Mouse (Mus musculus) ES-E14 (cell line): ENCODE measurements at regions not wholly inside any gene's neighbourhood (a gene's known extent, or its start where the extent isn't known, plus 50 kb on each side); places are given as distances from the start of the nearest gene placed in this dataset.

ENCODE experiments used
- DNase-seq: peaks from one replicate; pipeline ENCODE4 v3.0.0-alpha.2; 2013; ENCODE audit warnings: low read depth, low spot score
- H3K27ac ChIP-seq: 2 replicates; pipeline ENCODE4 v1.5.1; 2012; ENCODE audit warnings: low read depth, mild to moderate bottlenecking, low read length, moderate library complexity, mixed read lengths; ENCODE audit not compliant: poor library complexity, insufficient read depth, severe bottlenecking
- H3K36me3 ChIP-seq: 2 replicates; pipeline ENCODE4 v1.6.1; 2012; ENCODE audit warnings: mild to moderate bottlenecking, low read length, moderate library complexity, mixed read lengths; ENCODE audit not compliant: control insufficient read depth, poor library complexity, insufficient read depth, severe bottlenecking
- H3K4me1 ChIP-seq, 2 experiments: fragments of 150-350 bp in 1 of 2; sonication (generic) in 1 of 2; 2 replicates each; pipeline ENCODE4 v1.6.1; 2012; ENCODE audit warnings: low read length in 2 of 2, mild to moderate bottlenecking in 1 of 2, mixed read lengths in 1 of 2; ENCODE audit not compliant: control insufficient read depth in 2 of 2, insufficient read depth in 2 of 2, poor library complexity in 1 of 2
- H3K4me3 ChIP-seq, 2 experiments: fragments of 150-350 bp in 1 of 2; sonication (generic) in 1 of 2; 2 replicates each; pipeline ENCODE4 v1.5.1; 2012; ENCODE audit warnings: low read length in 2 of 2, low read depth in 1 of 2, mild to moderate bottlenecking in 1 of 2, mixed read lengths in 1 of 2; ENCODE audit not compliant: insufficient read depth in 1 of 2, poor library complexity in 1 of 2, severe bottlenecking in 1 of 2
- H3K9ac ChIP-seq: 2 replicates; pipeline ENCODE4 v1.6.1; 2012; ENCODE audit warnings: low read depth, mild to moderate bottlenecking, low read length, mixed read lengths; ENCODE audit not compliant: poor library complexity, insufficient read depth, severe bottlenecking
- H3K9me3 ChIP-seq: fragments of 150-350 bp; sonication (generic); 2 replicates; pipeline ENCODE4 v1.6.1; 2012; ENCODE audit warnings: low read depth, mild to moderate bottlenecking, low read length; ENCODE audit not compliant: control insufficient read depth, insufficient read depth
- CHD2 ChIP-seq: IDR thresholded peaks from 2 replicates; pipeline ENCODE4 v1.6.1; 2014; ENCODE audit warnings: mild to moderate bottlenecking, low read depth, low read length, inconsistent platforms
- HCFC1 ChIP-seq: IDR thresholded peaks from 2 replicates; pipeline ENCODE4 v1.6.1; 2012; ENCODE audit warnings: low read length, inconsistent platforms, borderline replicate concordance; ENCODE audit not compliant: insufficient read depth
- MAFK ChIP-seq: IDR thresholded peaks from 2 replicates; pipeline ENCODE4 v1.6.1; 2014; ENCODE audit warnings: mild to moderate bottlenecking, low read depth, low read length, inconsistent platforms; ENCODE audit not compliant: insufficient read depth
- ZC3H11A ChIP-seq: IDR thresholded peaks from 2 replicates; pipeline ENCODE4 v1.6.1; 2012; ENCODE audit warnings: low read depth, mild to moderate bottlenecking, inconsistent platforms, low read length, borderline replicate concordance
- ZNF384 ChIP-seq: IDR thresholded peaks from 2 replicates; pipeline ENCODE4 v1.6.1; 2012; ENCODE audit warnings: low read depth, low read length, inconsistent platforms
- in situ Hi-C, 2 experiments: fragments of 600-800 bp; cut with MboI; formaldehyde crosslinking; loops; one replicate each; pipeline ENCODE4 v1.15.1; 2025; ENCODE audit warnings: low sequenced_read_pairs in 2 of 2, inconsistent platforms in 1 of 2; ENCODE audit not compliant: unreplicated experiment in 2 of 2

GRCm38 (mm10) chr3:37872329-37872728 lies 148.0 kb upstream of the Gm5148 start:
- no peak overlapping the region for H3K27ac ChIP-seq
- no peaks in the 10 kb centered on the region for H3K4me1 ChIP-seq
- no peak overlapping the region for H3K4me3 ChIP-seq
- TF ChIP-seq MAFK = no peak
- TF ChIP-seq ZC3H11A = no peak
- no peak for TF ChIP-seq CHD2
- no peak for TF ChIP-seq HCFC1
- no peak for TF ChIP-seq ZNF384
- no peaks in the 10 kb centered on the region for H3K9me3 ChIP-seq
- no peak for DNase-seq
- no peaks in the 10 kb centered on the region for H3K36me3 ChIP-seq
- in situ Hi-C loops = no loop called here
- H3K9ac ChIP-seq = no peak overlapping the region

DNA sequence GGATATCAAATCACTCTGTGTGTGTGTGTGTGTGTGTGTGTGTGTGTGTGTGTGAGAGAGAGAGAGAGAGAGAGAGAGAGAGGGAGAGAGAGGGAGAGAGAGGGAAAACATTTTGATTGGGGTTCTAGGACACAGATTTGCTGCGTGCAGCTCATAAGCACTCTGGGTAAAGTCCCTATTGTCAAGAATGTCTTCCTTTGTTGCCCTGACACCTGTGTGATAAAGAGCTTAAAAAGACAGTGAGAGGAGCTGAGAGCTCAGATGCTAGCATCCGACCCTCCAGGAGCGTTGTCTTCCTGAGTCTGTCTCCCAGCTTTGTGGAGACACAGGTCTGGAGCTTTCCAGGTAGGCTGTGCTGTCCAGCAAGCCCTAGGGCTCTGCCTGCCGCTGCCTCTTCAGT lies 146.8 kb upstream of the Gm5148 start:
- in situ Hi-C loops = no loop called here

GRCm38 (mm10) chr3:37868454-37868853 lies 144.2 kb upstream of the Gm5148 start:
- Histone ChIP-seq H3K4me3 (no peak overlapping the region), H3K9me3 (no peaks in the 10 kb centered on the region), H3K4me1 (no peaks in the 10 kb centered on the region), H3K9ac (no peak overlapping the region), H3K27ac (no peak overlapping the region), H3K36me3 (no peaks in the 10 kb centered on the region)
- DNase-seq = no peak
- no peak for TF ChIP-seq CHD2
- in situ Hi-C loops = no loop called here

More for the DNA sequence above, 146.8 kb upstream of the Gm5148 start:
- DNase-seq = no peak
- H3K4me3 ChIP-seq = no peak overlapping the region
- no peak for TF ChIP-seq CHD2
- no peak for TF ChIP-seq ZNF384
- TF ChIP-seq HCFC1 = no peak
- no peak for TF ChIP-seq MAFK
- H3K9ac ChIP-seq = no peak overlapping the region
- no peak overlapping the region for H3K27ac ChIP-seq
- H3K36me3 ChIP-seq = no peaks in the 10 kb centered on the region
- H3K9me3 ChIP-seq = no peaks in the 10 kb centered on the region
- H3K4me1 ChIP-seq = no peaks in the 10 kb centered on the region

GRCm38 (mm10) chr3:37862756-37863155 lies 138.5 kb upstream of the Gm5148 start:
- no peaks in the 10 kb centered on the region for H3K4me1 ChIP-seq
- no peaks in the 10 kb centered on the region for H3K36me3 ChIP-seq
- no peak for DNase-seq
- H3K9me3 ChIP-seq = no peaks in the 10 kb centered on the region
- TF ChIP-seq MAFK = no peak
- no peak for TF ChIP-seq CHD2
- TF ChIP-seq ZC3H11A = no peak
- TF ChIP-seq HCFC1 = no peak
- no peak for TF ChIP-seq ZNF384
- H3K4me3 ChIP-seq = no peak overlapping the region
- H3K9ac ChIP-seq = no peak overlapping the region
- no peak overlapping the region for H3K27ac ChIP-seq
- in situ Hi-C loops = no loop called here

DNA sequence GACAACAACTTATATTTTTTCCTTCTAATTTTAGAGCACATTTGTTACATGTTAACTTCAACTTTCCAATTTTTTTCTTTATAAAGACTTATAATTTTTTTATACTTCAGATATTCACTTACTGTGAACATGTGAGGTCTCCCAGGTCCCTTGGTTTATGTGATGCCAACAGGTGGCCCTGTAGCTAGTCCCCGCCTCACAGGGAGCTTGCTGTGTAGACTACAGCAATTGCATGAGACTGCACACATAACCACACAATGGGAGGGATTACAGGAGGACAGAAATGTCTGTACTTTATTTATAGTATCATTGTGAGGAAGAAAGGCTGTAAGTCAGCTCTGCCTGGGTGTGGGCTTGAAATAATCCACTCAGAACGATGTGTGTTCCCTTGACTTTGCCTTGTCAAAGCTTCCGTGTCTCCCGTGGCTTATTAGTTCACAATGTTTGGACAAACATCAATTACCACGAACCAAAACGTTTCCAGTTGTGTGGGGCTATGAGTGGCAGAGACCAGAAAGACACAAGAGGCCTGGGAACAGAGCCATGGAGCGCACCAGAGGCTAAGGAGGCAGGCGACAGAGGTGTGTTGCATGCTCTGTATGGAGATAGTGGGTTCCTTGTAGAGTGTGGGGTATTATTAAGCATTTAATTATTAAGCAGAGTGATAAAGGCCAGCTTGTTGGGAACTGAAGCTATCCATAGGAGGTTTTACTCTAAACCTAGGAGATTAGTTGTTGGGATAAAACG lies 136.6 kb upstream of the Gm5148 start:
- in situ Hi-C loops = no loop called here
- H3K4me1 ChIP-seq = no peaks in the 10 kb centered on the region
- H3K4me3 ChIP-seq = no peak overlapping the region
- TF ChIP-seq ZNF384 = no peak
- no peaks in the 10 kb centered on the region for H3K36me3 ChIP-seq
- H3K27ac ChIP-seq = no peak overlapping the region
- DNase-seq = no peak
- no peak overlapping the region for H3K9ac ChIP-seq
- no peaks in the 10 kb centered on the region for H3K9me3 ChIP-seq
